Mouse (Mus musculus): ENCODE measurements around the gene Zfhx3. TPM values are rescaled to one million over a fixed set of nuclear protein-coding genes. Genes with fewer than 3 reads are reported as not detected.

Gene Zfhx3
- polyA plus RNA-seq, 1 experiment from 2014 or later: 4.3 TPM

DNA sequence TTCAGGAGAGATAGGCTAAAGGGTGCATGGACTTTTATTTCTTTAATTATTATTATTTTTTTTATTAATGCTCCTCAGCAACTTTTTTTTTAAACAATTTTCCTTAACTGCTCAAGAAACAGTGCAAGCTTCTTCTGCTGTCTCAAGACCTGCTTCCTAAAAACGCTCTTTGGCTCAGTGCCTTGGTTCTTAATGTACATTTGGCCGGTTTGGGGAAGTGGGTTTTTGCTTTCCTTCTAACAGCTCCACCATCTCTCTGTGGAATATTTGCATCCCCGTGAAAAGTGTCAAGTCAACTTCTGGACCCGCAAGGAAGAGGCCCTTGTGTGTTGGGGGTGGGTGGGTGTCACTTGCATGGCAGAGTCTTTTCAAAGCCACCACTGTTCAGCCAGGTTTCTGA is 778.4 kb downstream of the Zfhx3 start:
- in situ Hi-C loops (cut with MboI; ENCODE audit: low pct_unique_long_range_greater_than_20kb): no loop called here
- DNase-seq (ENCODE audit: low read depth, low spot score) (no peak), ATAC-seq (no peak)
- no peaks in the 10 kb centered on the region for H3K27me3 ChIP-seq
- CTCF ChIA-PET: interaction anchor here (1.2 kb wide), 1 partner anchor 9 kb away, joined by 3 read pairs; no protein-coding TSS in a partner anchor
- POLR2A ChIA-PET: no interaction called here
- TF ChIP-seq CTCF (IDR thresholded peaks at IDR 0.05): no peak

DNA sequence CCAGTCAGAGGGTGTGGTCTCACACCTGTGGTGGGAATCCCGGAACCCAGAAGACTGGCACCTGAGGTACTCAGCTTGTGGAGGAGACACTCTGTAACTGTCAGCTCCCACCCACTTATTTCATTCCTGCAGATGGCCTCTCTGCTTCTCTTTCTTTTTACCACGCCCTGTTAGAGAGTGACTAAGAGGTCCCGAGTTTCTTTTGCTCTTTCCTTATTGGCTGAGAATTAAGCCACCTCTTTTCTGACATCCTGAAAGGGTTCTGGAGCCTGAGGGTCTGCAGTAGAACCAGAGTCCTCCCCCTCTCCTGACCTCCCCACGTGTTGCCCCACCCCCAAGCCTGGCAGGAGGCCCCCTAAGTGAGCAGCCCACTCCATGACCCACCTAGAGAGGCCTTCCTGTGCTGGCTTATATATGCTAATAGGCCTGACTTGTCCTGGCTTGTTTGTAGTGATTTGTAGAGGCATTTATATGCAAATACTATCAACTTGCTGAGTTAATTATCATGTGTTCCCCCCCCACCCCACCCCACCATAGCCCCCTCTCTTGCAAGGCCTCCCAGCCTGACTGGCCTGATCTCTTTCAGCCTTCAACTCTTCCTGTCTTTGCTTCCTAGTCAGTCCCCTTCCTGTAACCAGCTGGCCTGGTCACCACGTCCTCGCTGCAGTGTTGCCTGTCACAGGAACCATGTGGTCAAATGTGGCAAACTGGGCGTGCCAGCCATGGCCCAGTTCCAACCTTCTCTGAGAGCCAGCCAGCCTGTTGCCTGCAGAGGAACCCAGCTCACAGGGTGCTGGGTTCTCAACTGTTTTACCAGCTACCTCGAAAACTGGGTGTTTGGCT is 780.4 kb downstream of the Zfhx3 start:
- ATAC-seq: peak; percentile 51
- no peaks in the 10 kb centered on the region for H3K27me3 ChIP-seq
- no peak for TF ChIP-seq CTCF (IDR thresholded peaks at IDR 0.05)
- no peak for DNase-seq (ENCODE audit: low read depth, low spot score)
- in situ Hi-C loops (cut with MboI; ENCODE audit: low pct_unique_long_range_greater_than_20kb): no loop called here
- ChIA-PET POLR2A (interaction anchor here (1.8 kb wide), 1 partner anchor 15 kb away, joined by 5 read pairs; no protein-coding TSS in a partner anchor), CTCF (no interaction called here)

DNA sequence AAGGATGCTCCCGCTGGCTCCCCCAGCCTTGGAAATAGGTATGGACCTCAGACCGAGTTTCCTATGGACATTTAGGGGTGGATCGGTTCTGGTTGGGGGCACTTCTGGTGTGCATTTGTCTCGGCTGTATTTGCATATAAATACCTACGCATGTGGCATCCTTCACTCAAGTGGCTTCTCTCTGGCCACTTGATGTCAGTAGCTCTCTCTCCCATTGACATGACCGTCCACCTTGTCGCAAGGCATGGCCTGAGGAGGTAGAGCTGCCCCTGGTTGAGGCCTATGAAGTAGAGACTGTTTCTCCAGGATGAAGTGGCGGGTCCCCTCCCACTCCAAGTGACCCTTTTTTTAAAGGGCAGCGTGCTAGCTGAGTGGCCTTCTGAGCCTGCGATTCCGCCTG is 781.2 kb downstream of the Zfhx3 start:
- no peaks in the 10 kb centered on the region for H3K27me3 ChIP-seq
- ChIA-PET CTCF (no interaction called here), POLR2A (interaction anchor here (1.8 kb wide), 1 partner anchor 14 kb away, joined by 5 read pairs; no protein-coding TSS in a partner anchor)
- in situ Hi-C loops (cut with MboI; ENCODE audit: low pct_unique_long_range_greater_than_20kb): no loop called here
- ATAC-seq (no peak), DNase-seq (ENCODE audit: low read depth, low spot score) (no peak)
- TF ChIP-seq CTCF (IDR thresholded peaks at IDR 0.05): no peak

DNA sequence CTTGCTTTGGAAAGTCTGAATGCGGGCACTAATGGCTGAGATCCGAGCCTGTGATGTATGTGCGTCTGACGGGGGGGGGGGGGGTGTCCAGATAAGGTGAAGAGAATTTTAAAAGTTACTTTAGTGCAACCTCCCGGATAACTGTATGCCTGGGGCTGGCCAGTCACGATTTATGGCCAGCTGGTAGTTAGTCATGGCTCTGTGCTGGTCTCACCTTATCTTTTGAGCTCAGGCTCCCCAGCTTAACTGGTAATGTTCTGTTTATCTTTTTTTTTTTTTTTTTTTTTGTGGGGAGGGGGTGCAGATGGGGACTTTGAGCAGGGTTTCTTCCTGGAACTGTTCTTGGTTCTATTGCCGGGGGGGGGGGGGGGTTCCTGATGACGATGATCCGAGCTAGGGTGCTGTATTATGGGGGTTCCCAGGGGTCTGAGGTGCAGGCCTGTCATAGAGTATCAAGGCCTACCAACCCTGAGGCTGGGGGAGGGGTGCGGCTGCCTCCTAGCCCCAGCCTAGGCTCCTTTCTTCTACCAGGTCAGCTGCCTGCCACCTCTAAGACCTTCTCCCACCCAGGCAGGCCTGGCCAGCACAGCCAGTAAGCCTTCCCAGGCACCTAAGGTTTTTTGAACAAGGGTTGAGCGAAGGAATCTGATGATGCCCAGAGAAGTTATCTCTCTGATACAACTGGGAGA is 782.5 kb downstream of the Zfhx3 start:
- DNase-seq (ENCODE audit: low read depth, low spot score) (no peak), ATAC-seq (no peak)

DNA sequence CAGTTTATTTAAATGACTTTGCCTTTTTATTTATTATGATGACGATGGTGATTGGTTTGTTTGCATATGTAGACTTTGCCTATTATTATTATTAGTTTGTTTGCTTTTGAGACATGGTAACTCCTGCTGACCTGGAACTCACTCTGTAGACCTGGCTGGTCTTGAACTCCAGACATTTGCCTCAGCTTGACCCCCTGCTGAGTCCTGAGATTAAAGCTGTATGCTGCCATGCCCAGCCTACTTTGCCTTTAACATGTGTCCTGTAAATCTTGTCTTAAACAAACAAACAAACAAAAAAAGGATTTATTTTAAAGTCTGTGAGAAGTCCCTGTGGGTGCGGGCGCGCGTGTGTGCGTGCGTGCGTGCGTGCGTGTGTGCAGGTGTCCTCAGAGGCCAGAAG is 783.2 kb downstream of the Zfhx3 start:
- ChIA-PET POLR2A (no interaction called here), CTCF (interaction anchor here (1.2 kb wide), 1 partner anchor 17 kb away, joined by 3 read pairs; no protein-coding TSS in a partner anchor)
- H3K27me3 ChIP-seq: no peaks in the 10 kb centered on the region
- TF ChIP-seq CTCF (IDR thresholded peaks at IDR 0.05): no peak
- ATAC-seq (no peak), DNase-seq (ENCODE audit: low read depth, low spot score) (no peak)
- in situ Hi-C loops (cut with MboI; ENCODE audit: low pct_unique_long_range_greater_than_20kb): no loop called here

More for the DNA sequence above, 782.5 kb downstream of the Zfhx3 start:
- ChIA-PET POLR2A (no interaction called here), CTCF (interaction anchor here (1.2 kb wide), 1 partner anchor 18 kb away, joined by 3 read pairs; no protein-coding TSS in a partner anchor)
- no peaks in the 10 kb centered on the region for H3K27me3 ChIP-seq
- TF ChIP-seq CTCF (IDR thresholded peaks at IDR 0.05): no peak
- in situ Hi-C loops (cut with MboI; ENCODE audit: low pct_unique_long_range_greater_than_20kb): no loop called here

DNA sequence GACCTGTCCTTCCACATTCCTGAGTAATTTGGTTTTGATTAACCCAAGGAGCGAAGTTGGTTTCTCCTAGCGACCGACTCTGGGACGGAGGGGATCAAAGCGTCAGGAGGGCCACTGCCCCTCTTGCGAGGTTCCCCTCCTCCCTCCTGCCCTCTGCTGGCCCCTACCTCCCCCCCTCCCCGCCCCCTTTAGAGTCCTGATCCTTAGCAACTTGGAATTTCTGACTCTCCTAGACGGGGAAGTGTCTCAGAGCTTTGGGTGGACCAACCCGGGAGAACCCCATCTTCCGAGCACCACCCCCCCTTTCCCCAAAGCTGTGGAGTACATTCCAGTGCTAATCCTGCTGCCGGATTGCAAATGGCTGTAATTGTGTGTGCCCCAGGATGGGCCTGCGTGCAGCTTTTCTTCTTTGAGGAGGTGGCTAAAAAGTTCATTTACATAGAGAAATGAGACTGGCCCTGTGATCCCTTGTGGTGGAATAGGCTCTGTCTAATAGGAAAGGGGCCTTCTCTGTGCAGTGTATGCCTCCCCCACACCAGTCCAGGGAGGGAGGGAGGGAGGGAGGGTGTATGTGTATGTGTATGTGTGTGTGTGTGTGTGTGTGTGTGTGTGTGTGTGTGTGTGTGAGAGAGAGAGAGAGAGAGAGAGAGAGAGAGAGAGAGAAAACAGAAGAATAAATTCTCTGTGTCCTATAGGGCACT is 784.2 kb downstream of the Zfhx3 start:
- TF ChIP-seq CTCF (IDR thresholded peaks at IDR 0.05): no peak
- ChIA-PET POLR2A (interaction anchor here (0.6 kb wide), 2 partner anchors 108 to 1401 kb away, joined by 3 read pairs; no protein-coding TSS in a partner anchor), CTCF (no interaction called here)
- H3K27me3 ChIP-seq: no peaks in the 10 kb centered on the region
- ATAC-seq (peak; percentile 28), DNase-seq (ENCODE audit: low read depth, low spot score) (no peak)
- in situ Hi-C loops (cut with MboI; ENCODE audit: low pct_unique_long_range_greater_than_20kb): no loop called here

DNA sequence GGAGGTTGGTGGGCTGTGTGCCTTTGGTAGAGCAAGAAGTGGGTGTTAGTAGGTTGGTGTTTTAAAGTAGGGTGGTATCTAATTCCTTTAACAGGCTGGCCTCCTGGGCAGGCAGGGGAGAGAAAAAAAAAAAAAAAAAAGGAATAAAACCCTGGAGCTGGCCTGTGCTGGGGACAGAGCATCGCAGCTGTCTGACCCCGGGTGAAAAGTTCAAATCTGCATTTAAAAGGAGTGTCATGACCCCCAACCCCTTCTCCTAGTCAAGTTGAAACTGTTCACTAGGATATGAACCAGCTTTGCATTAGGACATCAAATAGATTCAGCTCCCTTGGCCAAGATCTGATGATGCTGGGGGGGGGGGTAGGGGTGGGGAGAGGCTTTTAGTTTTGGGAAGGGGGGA is 786.7 kb downstream of the Zfhx3 start:
- TF ChIP-seq CTCF (IDR thresholded peaks at IDR 0.05): no peak
- ChIA-PET CTCF (no interaction called here), POLR2A (interaction anchor here (1.0 kb wide), 1 partner anchor 15 kb away, joined by 3 read pairs; no protein-coding TSS in a partner anchor)
- in situ Hi-C loops (cut with MboI; ENCODE audit: low pct_unique_long_range_greater_than_20kb): no loop called here
- ATAC-seq (no peak), DNase-seq (ENCODE audit: low read depth, low spot score) (no peak)
- H3K27me3 ChIP-seq: no peaks in the 10 kb centered on the region

DNA sequence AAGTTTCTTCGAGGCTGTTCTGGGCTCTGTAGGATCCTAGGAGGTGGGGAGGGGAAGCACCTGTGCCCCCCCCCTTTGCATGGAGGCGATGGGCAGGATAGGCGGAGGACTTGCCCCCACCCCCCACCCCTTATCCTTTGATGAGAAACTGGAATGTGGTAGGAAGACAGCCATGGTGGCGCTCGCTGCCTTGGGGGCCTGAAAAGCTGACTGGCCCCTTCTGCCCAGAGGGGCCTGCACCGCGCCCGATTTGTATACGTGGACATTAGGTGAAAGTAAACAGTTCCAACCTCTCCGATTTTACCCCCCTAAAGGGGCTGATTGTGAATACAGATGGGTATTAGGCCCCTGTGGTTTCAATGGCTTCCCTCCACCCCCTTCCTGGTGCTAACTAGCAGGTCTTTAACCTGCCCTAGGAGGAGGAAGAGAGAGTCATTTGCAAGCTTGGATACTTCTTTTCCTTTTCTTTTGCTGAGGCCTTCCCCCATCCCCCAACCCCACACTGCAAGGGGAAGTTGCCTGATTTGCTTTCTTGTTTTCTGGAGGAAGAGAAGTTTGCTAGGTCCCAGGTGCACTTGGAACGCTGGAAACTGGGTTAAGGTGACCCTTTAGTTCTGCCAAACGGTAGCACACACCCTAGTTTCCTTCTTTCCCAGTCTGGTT is 787.4 kb downstream of the Zfhx3 start:
- ATAC-seq: no peak

DNA sequence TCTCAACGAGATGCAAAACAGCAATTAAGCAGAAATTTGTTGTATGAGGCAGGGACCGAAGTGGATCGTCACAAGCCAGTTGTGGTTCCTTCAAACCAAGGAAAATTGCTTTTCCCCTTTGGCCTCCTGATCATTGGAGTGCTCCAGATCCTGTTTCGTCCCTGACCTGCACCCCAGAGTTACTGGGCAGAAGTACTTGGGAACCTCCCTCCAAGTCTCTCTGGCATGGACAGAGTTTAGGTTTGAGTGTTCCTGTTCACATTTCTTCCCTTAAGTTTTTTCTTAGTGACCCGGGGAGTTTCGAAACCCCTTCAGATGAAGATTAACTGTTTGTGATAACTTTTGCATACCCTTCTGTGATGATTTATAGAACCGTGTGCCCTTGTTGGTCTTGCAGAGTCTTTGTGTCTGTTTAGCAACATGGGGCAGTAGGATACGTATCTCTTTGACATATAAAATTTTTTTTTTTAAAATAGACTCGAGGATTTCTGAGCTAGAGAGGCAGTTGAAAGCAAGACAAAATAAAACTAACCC is 788.5 kb downstream of the Zfhx3 start:
- CTCF ChIA-PET: no interaction called here
- in situ Hi-C loops (cut with MboI; ENCODE audit: low pct_unique_long_range_greater_than_20kb): no loop called here
- no peaks in the 10 kb centered on the region for H3K27me3 ChIP-seq
- no peak for ATAC-seq
- no peak for DNase-seq (ENCODE audit: low read depth, low spot score)
- POLR2A ChIA-PET: no interaction called here
- no peak for TF ChIP-seq CTCF (IDR thresholded peaks at IDR 0.05)

More for the DNA sequence above, 787.4 kb downstream of the Zfhx3 start:
- H3K27me3 ChIP-seq: no peaks in the 10 kb centered on the region
- CTCF ChIA-PET: no interaction called here
- no peak for TF ChIP-seq CTCF (IDR thresholded peaks at IDR 0.05)
- POLR2A ChIA-PET: no interaction called here
- in situ Hi-C loops (cut with MboI; ENCODE audit: low pct_unique_long_range_greater_than_20kb): no loop called here
- no peak for DNase-seq (ENCODE audit: low read depth, low spot score)

DNA sequence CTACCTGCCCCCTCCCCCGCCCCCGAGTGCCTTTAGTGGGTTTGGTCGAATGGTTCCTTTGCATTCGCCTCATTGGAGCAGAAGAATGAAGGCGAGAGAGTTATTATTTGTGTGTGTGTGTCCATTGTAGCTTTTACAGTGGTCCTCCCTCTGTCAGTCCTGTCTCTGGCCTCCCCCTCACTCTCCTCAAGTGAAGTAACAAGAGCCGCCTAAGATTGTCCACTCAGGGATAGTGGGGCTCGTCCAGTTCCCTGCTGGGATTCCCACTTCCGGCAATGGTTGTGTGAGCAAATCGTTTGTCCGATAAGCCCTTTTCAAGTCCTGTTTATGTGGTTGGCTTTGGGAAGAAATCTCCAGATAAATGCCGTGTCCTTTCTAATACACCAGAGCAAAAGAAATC is 790.1 kb downstream of the Zfhx3 start:
- no peak for TF ChIP-seq CTCF (IDR thresholded peaks at IDR 0.05)
- in situ Hi-C loops (cut with MboI; ENCODE audit: low pct_unique_long_range_greater_than_20kb): no loop called here
- CTCF ChIA-PET: interaction anchor here (1.0 kb wide), 1 partner anchor 12 kb away, joined by 3 read pairs; no protein-coding TSS in a partner anchor
- POLR2A ChIA-PET: no interaction called here
- no peaks in the 10 kb centered on the region for H3K27me3 ChIP-seq
- DNase-seq (ENCODE audit: low read depth, low spot score) (no peak), ATAC-seq (no peak)

Measured in Patski (cell line).